Mouse (Mus musculus): ENCODE data around the gene H2afz.
A peak's percentile ranks its signal among the peaks of the same experiment; 100 is the strongest.
"Not testable (repeated sequence)": the region's sequence is repeated elsewhere in the genome, so short reads cannot be mapped to it uniquely, and the experiment has no call there.

H2afz gene

DNA sequence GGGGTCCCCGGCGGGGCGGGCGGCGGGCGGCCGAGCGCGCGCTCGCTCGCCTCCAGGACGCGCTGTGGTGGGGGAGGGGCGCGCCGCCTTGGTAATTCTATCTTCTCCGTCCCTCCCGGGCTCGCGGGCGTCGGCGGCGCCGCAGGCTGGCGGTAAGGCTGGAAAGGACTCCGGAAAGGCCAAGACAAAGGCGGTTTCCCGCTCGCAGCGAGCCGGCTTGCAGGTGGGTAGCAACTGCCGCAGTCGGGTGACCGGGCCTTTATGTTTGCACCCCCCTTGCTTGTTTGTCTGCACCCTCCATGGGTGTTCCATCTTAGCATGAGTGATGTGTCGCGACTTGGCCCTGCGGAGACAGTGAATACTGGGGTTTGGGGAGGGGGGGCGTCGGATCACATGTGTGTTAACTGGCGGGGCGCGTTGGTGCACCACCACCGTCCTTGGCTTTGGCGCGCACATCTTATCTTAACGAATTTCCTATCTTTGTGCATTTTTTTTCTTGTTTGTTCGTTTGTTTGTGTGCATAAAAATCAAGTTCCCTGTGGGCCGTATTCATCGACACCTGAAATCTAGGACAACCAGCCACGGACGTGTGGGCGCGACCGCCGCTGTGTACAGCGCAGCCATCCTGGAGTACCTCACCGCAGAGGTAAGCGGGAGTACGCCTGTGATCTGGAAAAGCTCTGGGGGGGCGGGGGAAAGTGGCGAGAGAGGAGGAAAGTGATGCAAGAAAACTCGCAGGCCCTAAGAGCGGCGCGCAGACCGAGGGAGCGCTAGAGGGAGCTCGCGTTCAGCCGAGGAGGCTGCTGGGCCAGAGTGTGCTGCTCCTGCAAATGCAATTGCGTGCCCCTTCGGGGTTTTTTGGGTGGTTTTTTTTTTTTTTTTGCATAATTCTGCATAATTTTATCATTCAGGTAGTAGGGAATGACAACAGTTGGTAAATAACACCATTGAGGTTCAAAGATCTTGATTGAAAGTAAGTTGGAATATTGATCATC, 998 bp downstream of the H2afz start:
- DNase-seq, result peak; percentile 89

DNA sequence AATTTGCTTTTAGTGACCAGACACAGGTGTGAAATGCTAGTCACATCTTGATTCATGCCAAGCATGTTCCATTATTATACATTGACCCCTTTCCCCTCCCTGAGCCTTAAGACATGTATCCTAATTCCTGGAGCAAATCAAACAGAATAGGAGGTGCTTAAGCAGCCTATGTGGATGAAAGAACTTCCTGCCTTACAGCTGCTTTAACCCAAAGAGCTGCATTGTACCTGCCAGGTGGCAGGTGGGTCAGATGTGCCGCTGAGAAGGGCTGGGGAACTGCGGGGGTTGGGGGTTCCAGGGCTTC, 2.8 kb downstream of the H2afz start:
- no peak for DNase-seq

- DNase-seq, result peak; percentile 62
These were observed 3.3 kb downstream of the H2afz start, which contains the start of gene Dnajb14 for GRCm38 (mm10) chr3:137867437-137868093. Gene Dnajb14 (plus strand): TSS chr3:137867675.

DNA sequence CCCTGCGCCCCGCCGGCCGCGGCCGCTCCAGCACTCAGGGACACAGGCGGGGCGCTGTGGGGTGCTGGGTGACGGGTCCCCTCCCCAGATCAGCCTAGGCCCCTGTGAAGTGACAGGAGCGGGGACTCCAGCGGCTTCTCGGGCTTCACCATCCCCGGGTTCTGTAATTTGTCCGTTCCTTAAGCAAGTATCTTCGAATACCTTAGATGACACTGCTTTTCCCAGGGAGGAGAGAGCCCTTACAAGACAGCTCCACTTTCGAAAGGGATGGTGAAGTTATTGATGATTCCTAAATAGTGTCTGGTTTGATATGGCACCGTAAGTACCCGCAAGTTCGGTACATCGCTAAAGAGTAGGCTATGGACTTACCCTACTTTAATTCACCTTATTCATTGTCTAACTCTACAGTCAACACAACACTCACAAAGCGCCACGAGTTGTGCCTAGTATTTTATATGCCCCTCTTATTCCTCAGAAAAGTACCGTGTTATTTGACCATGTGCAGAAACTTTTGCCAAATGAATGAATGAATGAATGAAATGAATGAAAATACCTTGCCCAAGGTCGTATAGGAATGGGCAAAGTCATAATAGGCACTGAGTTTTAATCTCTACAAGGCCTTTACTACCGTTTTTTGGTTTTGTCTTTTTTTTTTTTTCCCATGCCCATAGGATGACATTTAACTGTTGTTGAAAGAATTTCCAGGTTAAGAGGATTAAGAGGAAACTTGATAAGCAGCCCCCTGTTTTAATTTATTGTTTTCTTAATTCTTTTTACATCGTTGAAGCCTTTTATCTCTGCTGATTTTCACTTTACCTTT, 4.0 kb downstream of the H2afz start:
- peak; percentile 62 for DNase-seq

GRCm38 (mm10) chr3:137869395-137869794, 5.1 kb downstream of the H2afz start:
- no peak for DNase-seq

DNA sequence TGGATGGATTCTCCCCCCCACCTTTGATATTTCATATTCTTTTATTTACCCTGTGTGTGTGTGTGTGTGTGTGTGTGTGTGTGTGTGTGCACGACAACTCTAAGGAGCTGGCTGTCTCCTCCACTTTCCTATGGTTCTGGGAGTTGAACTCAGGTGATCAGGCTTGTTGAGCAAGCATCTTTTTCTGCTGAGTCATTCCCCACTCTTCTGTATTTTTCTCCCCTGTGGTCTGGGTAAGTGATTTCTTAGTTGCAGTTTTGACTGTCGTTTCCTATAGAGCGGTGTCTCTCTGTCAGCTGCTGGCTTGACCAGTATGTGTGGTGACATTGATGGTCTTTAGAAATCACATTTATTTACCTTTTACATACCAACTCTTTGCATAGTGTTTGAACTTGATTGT, 15.0 kb downstream of the H2afz start:
- no peak for DNase-seq

- no peak for DNase-seq
These were observed 15.9 kb downstream of the H2afz start for GRCm38 (mm10) chr3:137880109-137880748.

GRCm38 (mm10) chr3:137881093-137881492, 16.8 kb downstream of the H2afz start:
- no peak for DNase-seq

DNA sequence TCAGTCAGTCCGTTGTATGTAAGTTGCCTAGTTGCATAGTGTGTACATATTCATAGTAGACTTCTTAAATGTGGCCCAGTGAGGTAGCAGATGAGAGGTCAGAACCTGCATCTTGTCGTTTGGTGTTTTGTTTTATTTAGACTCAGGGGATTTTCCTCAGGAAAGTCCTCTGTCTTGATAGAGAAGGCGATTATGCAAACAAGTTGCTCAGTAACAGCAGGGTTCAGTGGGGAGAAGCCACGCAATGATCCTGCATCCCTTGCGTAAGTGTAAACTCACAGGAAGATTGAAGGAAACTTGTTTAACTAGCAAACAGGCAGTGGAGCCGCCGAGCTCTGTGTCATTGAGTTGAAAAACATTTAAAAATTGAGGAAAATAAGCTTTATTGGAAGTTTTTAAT, 23.7 kb downstream of the H2afz start:
- DNase-seq, result no peak

GRCm38 (mm10) chr3:137891089-137891488, 26.8 kb downstream of the H2afz start:
- DNase-seq, result no peak

DNA sequence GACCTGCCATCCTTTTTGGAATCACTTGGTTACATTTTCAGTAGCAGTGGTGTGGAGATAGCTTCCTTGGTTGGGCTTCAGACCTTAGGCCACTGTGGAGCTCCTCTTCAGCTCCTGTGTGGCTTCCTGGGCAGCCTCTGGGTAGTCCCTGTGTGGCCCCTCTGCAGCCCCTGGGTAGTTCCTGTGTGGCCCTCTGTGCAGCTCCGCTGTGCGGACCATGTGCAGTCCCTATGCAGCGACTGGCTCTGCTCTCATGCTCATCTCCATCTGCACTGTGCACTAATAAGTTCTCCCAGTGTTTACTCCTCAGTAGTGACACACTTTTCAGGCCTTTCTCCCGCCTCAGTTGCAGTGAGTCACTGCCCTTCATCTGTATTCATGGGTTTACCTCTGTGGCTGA, 27.8 kb downstream of the H2afz start:
- DNase-seq, result no peak

DNA sequence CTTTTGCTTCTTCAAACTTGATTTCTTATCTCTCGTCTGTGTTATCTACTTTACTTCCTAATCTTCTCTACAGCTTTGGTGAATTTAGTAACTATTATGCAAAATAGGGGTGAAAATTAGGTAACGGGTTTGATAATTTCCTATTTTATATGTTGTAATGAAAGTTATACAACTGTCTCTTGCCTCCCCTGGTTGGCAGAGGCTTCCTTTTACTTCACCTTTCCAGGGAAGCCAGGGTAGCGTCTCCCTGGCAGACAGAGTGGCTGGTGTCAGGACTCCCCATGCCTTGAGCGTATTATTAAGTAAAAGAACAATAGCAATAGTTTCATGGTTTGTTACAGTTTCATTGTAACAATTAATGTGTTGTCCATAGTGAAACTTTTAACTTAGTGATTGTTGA, 29.5 kb downstream of the H2afz start:
- DNase-seq, result no peak

GRCm38 (mm10) chr3:137895196-137895595, 30.9 kb downstream of the H2afz start:
- DNase-seq, result no peak

DNA sequence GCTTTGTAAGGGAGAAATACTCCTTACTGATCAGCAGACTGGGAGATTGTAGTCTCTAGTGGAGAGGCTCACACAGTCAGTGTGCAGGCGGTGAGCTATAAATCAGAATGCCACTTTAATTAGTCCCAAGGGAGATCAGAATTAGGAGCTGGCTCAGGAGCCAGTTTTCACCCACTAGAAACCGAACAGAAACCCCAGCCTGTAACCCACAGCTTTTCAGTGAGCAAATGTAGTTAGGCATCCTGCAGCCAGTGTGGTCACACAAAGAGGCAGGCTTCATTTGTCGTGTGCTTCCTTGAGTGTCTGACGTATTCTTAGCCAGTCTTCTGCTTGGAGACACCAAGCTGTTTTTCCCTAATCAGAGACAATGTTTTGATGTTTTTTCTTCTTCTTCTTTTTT, 32.1 kb downstream of the H2afz start:
- no peak for DNase-seq

DNA sequence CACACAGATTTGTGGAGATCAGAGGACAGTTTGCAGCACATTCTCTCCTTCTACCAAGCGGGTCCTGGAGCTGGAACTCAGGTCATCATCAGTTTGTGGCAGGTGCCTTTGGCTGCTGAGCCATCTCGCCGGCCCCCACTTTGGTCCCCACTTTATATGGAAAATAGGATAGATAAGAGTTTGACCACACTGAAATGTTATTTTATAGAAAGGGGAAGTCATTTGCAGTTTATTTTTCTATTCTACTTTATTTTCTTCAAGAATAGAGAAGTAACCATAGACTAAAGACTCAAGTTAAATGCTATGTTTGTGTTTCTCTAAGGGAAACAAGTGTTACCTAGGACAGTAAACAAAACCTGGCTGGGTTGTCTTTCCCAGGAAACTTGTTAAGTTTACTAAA, 32.6 kb downstream of the H2afz start:
- DNase-seq, result no peak

- no peak for DNase-seq
These were observed 33.4 kb downstream of the H2afz start for GRCm38 (mm10) chr3:137897685-137898084.

GRCm38 (mm10) chr3:137900149-137900548, 35.9 kb downstream of the H2afz start:
- DNase-seq, result no peak

GRCm38 (mm10) chr3:137913093-137913492, 48.8 kb downstream of the H2afz start:
- DNase-seq, result no peak

GRCm38 (mm10) chr3:137914567-137914966, 50.3 kb downstream of the H2afz start:
- DNase-seq, result not testable (repeated sequence)
